Mouse (Mus musculus) cerebellum, adult 8-10 months (tissue): ENCODE data around the gene Rprd1b.

Experiments
- DNase-seq: peaks from one replicate; pipeline ENCODE4 v3.0.0; 2022

Gene Rprd1b

GRCm38 (mm10) chr2:158153728-158154343 lies 125.5 kb downstream of the Rprd1b start:
- no peak for DNase-seq

- DNase-seq = no peak
These were observed 126.3 kb downstream of the Rprd1b start for GRCm38 (mm10) chr2:158154641-158155040.

GRCm38 (mm10) chr2:158155101-158155500 lies 126.8 kb downstream of the Rprd1b start:
- DNase-seq = no peak

- no peak for DNase-seq
These were observed 127.3 kb downstream of the Rprd1b start for GRCm38 (mm10) chr2:158155615-158156014.

- DNase-seq = no peak
These were observed 128.2 kb downstream of the Rprd1b start for GRCm38 (mm10) chr2:158156487-158156886.

- DNase-seq = no peak
These were observed 129.4 kb downstream of the Rprd1b start for GRCm38 (mm10) chr2:158157654-158158053.

- DNase-seq = no peak
These were observed 131.3 kb downstream of the Rprd1b start for GRCm38 (mm10) chr2:158159376-158160235.

GRCm38 (mm10) chr2:158161761-158162160 lies 133.5 kb downstream of the Rprd1b start:
- DNase-seq = no peak

- no peak for DNase-seq
These were observed 134.7 kb downstream of the Rprd1b start for GRCm38 (mm10) chr2:158163034-158163433.

GRCm38 (mm10) chr2:158165776-158166175 lies 137.5 kb downstream of the Rprd1b start:
- no peak for DNase-seq

- DNase-seq = no peak
These were observed 138.3 kb downstream of the Rprd1b start for GRCm38 (mm10) chr2:158166628-158167027.

GRCm38 (mm10) chr2:158167496-158168205 lies 139.4 kb downstream of the Rprd1b start:
- no peak for DNase-seq

- no peak for DNase-seq
These were observed 140.5 kb downstream of the Rprd1b start for GRCm38 (mm10) chr2:158168741-158169211.

- no peak for DNase-seq
These were observed 141.1 kb downstream of the Rprd1b start for GRCm38 (mm10) chr2:158169351-158169750.

GRCm38 (mm10) chr2:158169771-158170170 lies 141.5 kb downstream of the Rprd1b start:
- no peak for DNase-seq

- DNase-seq = no peak
These were observed 142.1 kb downstream of the Rprd1b start for GRCm38 (mm10) chr2:158170394-158170793.

- DNase-seq = no peak
These were observed 146.1 kb downstream of the Rprd1b start for GRCm38 (mm10) chr2:158174438-158174837.

GRCm38 (mm10) chr2:158174958-158175357 lies 146.7 kb downstream of the Rprd1b start:
- no peak for DNase-seq

- no peak for DNase-seq
These were observed 147.1 kb downstream of the Rprd1b start for GRCm38 (mm10) chr2:158175433-158175832.

- DNase-seq = no peak
These were observed 148.5 kb downstream of the Rprd1b start for GRCm38 (mm10) chr2:158176763-158177162.

GRCm38 (mm10) chr2:158177574-158177973 lies 149.3 kb downstream of the Rprd1b start:
- no peak for DNase-seq

GRCm38 (mm10) chr2:158178139-158178538 lies 149.8 kb downstream of the Rprd1b start:
- no peak for DNase-seq

- peak; percentile 12 for DNase-seq
These were observed 150.5 kb downstream of the Rprd1b start for GRCm38 (mm10) chr2:158178696-158179369.
